Mouse (Mus musculus) 3T3-L1 (cell line): ENCODE data around the gene Fchsd2.
A peak's percentile ranks its signal among the peaks of the same experiment; 100 is the strongest.

ENCODE experiments used
- DNase-seq: peaks from one replicate; pipeline ENCODE4 v3.0.0-alpha.2; 2015; ENCODE audit warnings: low read depth, low spot score

Gene Fchsd2

GRCm38 (mm10) chr7:101286891-101287290 lies 194.2 kb downstream of the Fchsd2 start:
- DNase-seq: no peak

- DNase-seq: no peak
Observed at GRCm38 (mm10) chr7:101287820-101288219, 195.2 kb downstream of the Fchsd2 start.

GRCm38 (mm10) chr7:101288436-101288835 lies 195.8 kb downstream of the Fchsd2 start:
- DNase-seq: peak; percentile 76

GRCm38 (mm10) chr7:101290401-101290800 lies 197.7 kb downstream of the Fchsd2 start:
- DNase-seq: no peak

GRCm38 (mm10) chr7:101291211-101291610 lies 198.5 kb downstream of the Fchsd2 start:
- no peak for DNase-seq

GRCm38 (mm10) chr7:101291641-101292040 lies 199.0 kb downstream of the Fchsd2 start:
- no peak for DNase-seq

- no peak for DNase-seq
Observed at GRCm38 (mm10) chr7:101292086-101292485, 199.4 kb downstream of the Fchsd2 start.

- DNase-seq: no peak
Observed at GRCm38 (mm10) chr7:101292696-101293095, 200.0 kb downstream of the Fchsd2 start.

- no peak for DNase-seq
Observed at GRCm38 (mm10) chr7:101293138-101293537, 200.5 kb downstream of the Fchsd2 start.

- DNase-seq: no peak
Observed at GRCm38 (mm10) chr7:101293611-101294010, 200.9 kb downstream of the Fchsd2 start.

GRCm38 (mm10) chr7:101295438-101295837 lies 202.8 kb downstream of the Fchsd2 start:
- DNase-seq: no peak

GRCm38 (mm10) chr7:101296252-101297022 lies 203.8 kb downstream of the Fchsd2 start:
- DNase-seq: no peak

GRCm38 (mm10) chr7:101297023-101297405 lies 204.4 kb downstream of the Fchsd2 start:
- DNase-seq: no peak

- DNase-seq: no peak
Observed at GRCm38 (mm10) chr7:101298375-101298774, 205.7 kb downstream of the Fchsd2 start.

GRCm38 (mm10) chr7:101301361-101301880 lies 208.8 kb downstream of the Fchsd2 start:
- peak; percentile 63 for DNase-seq

GRCm38 (mm10) chr7:101301881-101302456 lies 209.3 kb downstream of the Fchsd2 start, which contains the start of gene Atg16l2:
Gene Atg16l2, minus strand, starts transcription at chr7:101302251.
- DNase-seq: peak; percentile 82

GRCm38 (mm10) chr7:101302691-101303090 lies 210.0 kb downstream of the Fchsd2 start:
- no peak for DNase-seq

GRCm38 (mm10) chr7:101306841-101307240 lies 214.2 kb downstream of the Fchsd2 start:
- peak; percentile 78 for DNase-seq

GRCm38 (mm10) chr7:101309985-101310326 lies 217.3 kb downstream of the Fchsd2 start:
- DNase-seq: no peak

- DNase-seq: peak; percentile 96
Observed at GRCm38 (mm10) chr7:101310327-101311028, 217.8 kb downstream of the Fchsd2 start.

- DNase-seq: no peak
Observed at GRCm38 (mm10) chr7:101311061-101311460, 218.4 kb downstream of the Fchsd2 start.

GRCm38 (mm10) chr7:101313033-101313432 lies 220.4 kb downstream of the Fchsd2 start:
- DNase-seq: no peak
